Mouse (Mus musculus): ENCODE measurements around the gene Wdr61. TPM values are rescaled to one million over a fixed set of nuclear protein-coding genes. Genes with fewer than 3 reads are reported as not detected.

The Wdr61 gene
- polyA plus RNA-seq, 1 experiment from 2014 or later: 148 TPM

- Histone ChIP-seq H3K4me3 (ENCODE audit: low read length) (no peak overlapping the region), H3K4me2 (ENCODE audit: low read depth, low read length) (no peak overlapping the region), H3K9me3 (ENCODE audit: control insufficient read depth, low read length) (0 out of 2 replicates have a peak, but pooled peaks cover 3% of the 10 kb centered on the region), H3K36me3 (ENCODE audit: control insufficient read depth, insufficient read depth, low read length) (no peaks in the 10 kb centered on the region), H3K27ac (ENCODE audit: low read length) (no peak overlapping the region), H3K9ac (ENCODE audit: low read depth, low read length) (no peak overlapping the region), H3K4me1 (ENCODE audit: control insufficient read depth, insufficient read depth, low read length) (no peaks in the 10 kb centered on the region), H3K27me3 (replicated peaks; ENCODE audit: control insufficient read depth, insufficient read depth, low read length) (no peaks in the 10 kb centered on the region)
- WGBS: 66% methylated on average over 4 of the region's 4 CpGs
- ATAC-seq: no peak
Observed at GRCm38 (mm10) chr9:54668455-54668854, 65.9 kb downstream of the Wdr61 start.

DNA sequence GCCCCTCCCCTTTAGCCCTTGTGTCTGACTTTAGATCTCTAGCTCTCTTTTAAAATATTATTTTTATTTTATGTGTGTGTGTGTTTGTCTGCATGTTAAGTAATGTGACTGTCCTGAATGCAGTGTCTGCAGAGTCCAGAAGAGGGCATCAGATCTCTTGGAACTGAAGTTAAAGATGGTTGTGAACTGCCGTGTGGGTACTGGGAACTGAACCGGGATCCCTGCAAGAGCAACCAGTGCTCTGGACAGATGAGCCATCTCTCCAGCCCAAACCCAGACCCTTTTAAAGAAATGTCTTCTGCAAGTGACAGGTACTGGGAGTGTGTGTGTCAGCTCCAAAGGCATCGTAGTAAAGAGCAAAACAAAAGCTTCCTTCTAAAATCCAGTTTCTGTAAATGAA lies 68.2 kb downstream of the Wdr61 start:
- 94% methylated on average over 3 of the region's 3 CpGs for WGBS

More for the DNA sequence above, 68.2 kb downstream of the Wdr61 start:
- Histone ChIP-seq H3K4me1 (ENCODE audit: control insufficient read depth, insufficient read depth, low read length) (no peaks in the 10 kb centered on the region), H3K36me3 (ENCODE audit: control insufficient read depth, insufficient read depth, low read length) (no peaks in the 10 kb centered on the region), H3K9me3 (ENCODE audit: control insufficient read depth, low read length) (0 out of 2 replicates have a peak, but pooled peaks cover 3% of the 10 kb centered on the region), H3K27ac (ENCODE audit: low read length) (no peak overlapping the region), H3K9ac (ENCODE audit: low read depth, low read length) (no peak overlapping the region), H3K27me3 (replicated peaks; ENCODE audit: control insufficient read depth, insufficient read depth, low read length) (no peaks in the 10 kb centered on the region), H3K4me2 (ENCODE audit: low read depth, low read length) (no peak overlapping the region), H3K4me3 (ENCODE audit: low read length) (no peak overlapping the region)
- no peak for ATAC-seq

Small RNAs within 50 kb of the gene (microRNA-seq; reads per million reads assigned to microRNA genes)
- gene Mir5710: not detected

Other genes starting within 250 kb of the Wdr61 start
- gene Dmxl2, start 232.9 kb downstream of the Wdr61 start, polyA plus RNA-seq (2015; fragmentation: Nextera tagmentation; extraction: Ambion mirVana): 2.3 TPM in 2 replicates
- gene Sh2d7, start 195.5 kb downstream of the Wdr61 start, polyA plus RNA-seq (2015; fragmentation: Nextera tagmentation; extraction: Ambion mirVana): not detected in 2 replicates
- 6.6 and 7.2 TPM in 2 replicates for gene Cib2, start 174.3 kb downstream of the Wdr61 start, polyA plus RNA-seq (2015; fragmentation: Nextera tagmentation; extraction: Ambion mirVana)
- gene Idh3a, start 148.2 kb downstream of the Wdr61 start, polyA plus RNA-seq (2015; fragmentation: Nextera tagmentation; extraction: Ambion mirVana): 199 and 213 TPM in 2 replicates
- 0.15 and 0.91 TPM in 2 replicates for gene Acsbg1, start 72.6 kb downstream of the Wdr61 start, polyA plus RNA-seq (2015; fragmentation: Nextera tagmentation; extraction: Ambion mirVana)
- 3.9 and 4.5 TPM in 2 replicates for gene Dnaja4, start 35.6 kb downstream of the Wdr61 start, polyA plus RNA-seq (2015; fragmentation: Nextera tagmentation; extraction: Ambion mirVana)
- gene Crabp1, start 30.2 kb upstream of the Wdr61 start, polyA plus RNA-seq (2015; fragmentation: Nextera tagmentation; extraction: Ambion mirVana): 9.0 and 9.8 TPM in 2 replicates
- 21.0 and 23.1 TPM in 2 replicates for gene Ireb2, start 129.3 kb upstream of the Wdr61 start, polyA plus RNA-seq (2015; fragmentation: Nextera tagmentation; extraction: Ambion mirVana)
- gene Hykk, start 182.8 kb upstream of the Wdr61 start, polyA plus RNA-seq (2015; fragmentation: Nextera tagmentation; extraction: Ambion mirVana): 2.5 and 2.7 TPM in 2 replicates
- 269 and 294 TPM in 2 replicates for gene Psma4, start 216.3 kb upstream of the Wdr61 start, polyA plus RNA-seq (2015; fragmentation: Nextera tagmentation; extraction: Ambion mirVana)
- 0.31 and 0.66 TPM in 2 replicates for gene AY074887, start 216.5 kb upstream of the Wdr61 start, polyA plus RNA-seq (2015; fragmentation: Nextera tagmentation; extraction: Ambion mirVana)
- 0.21 and 0.58 TPM in 2 replicates for gene Chrna5, start 246.4 kb upstream of the Wdr61 start, polyA plus RNA-seq (2015; fragmentation: Nextera tagmentation; extraction: Ambion mirVana)

All from intestine, embryonic 16.5 days (tissue).